Mouse (Mus musculus) left cerebral cortex, postnatal 10 days (tissue): ENCODE results near the gene Chrm5. TPM values are rescaled to one million over a fixed set of nuclear protein-coding genes. Genes with fewer than 3 reads are reported as not detected.
"Not testable (repeated sequence)": the region's sequence is repeated elsewhere in the genome, so short reads cannot be mapped to it uniquely, and the experiment has no call there.

Experiments used
- DNase-seq, 2 experiments: peaks; one replicate each; pipeline ENCODE4 v3.0.0; 2021 to 2022; ENCODE audit warnings: low spot score in 2 of 2, mixed read lengths in 1 of 2; ENCODE audit errors: extremely low spot score in 1 of 2
- intact Hi-C: fragments of 180-260 bp; cut with DNase I; formaldehyde crosslinking; loops from one replicate; pipeline ENCODE4 v1.15.1; 2025
- total RNA-seq, 2 experiments: library from RNA; stranded (reverse); gene quantifications; 2 replicates each; pipeline ENCODE4 v1.2.3; 2021

Chrm5 gene
- total RNA-seq, 2 experiments from 2014 or later = 1.8 to 3.1 TPM

DNA sequence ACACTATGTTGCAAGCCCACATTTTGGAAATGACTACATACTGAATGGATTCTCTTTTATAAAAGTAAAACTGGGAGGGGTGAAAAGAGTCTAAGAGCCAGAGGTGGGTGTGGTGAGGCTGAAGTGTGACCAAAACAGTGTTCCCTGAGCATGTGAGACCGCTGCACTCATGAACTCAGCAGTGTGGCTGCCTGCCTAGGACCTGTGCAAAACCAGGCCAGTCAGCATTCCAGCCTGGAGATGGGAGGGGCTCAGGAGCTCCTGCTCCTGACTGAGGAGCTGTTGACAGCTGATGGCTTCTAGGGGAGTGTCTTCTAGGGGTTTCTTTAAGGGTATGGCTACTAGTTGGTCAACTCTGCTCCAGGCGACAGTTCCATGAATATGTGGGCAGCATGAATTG is 4.3 kb upstream of the Chrm5 start:
- DNase-seq = no peak
- intact Hi-C loops = loop anchor here (10.0 kb wide), 1 partner anchor 220 kb away; the partner anchor contains the start of genes Gm21985, Nop10 and Slc12a6

DNA sequence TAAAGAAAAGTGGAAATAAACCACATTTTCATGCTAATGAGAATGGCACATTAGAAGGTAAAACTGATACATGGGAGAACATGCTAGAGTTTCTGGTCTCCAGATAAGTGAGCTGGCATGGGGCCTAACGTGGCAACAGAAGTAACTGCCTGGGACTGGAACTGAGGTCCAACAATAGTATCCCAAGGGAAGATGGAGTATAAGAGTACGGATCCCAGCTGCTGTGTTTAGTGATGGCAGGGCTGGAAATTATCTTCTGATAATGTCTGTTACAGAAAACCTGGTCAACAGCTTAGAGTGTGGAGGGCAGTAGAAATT is 2.7 kb upstream of the Chrm5 start:
- intact Hi-C loops = loop anchor here (2.0 to 10.0 kb wide), 2 partner anchors 104 to 218 kb away; partner anchors contain the start of genes Gm21985, Katnbl1, Nop10 and Slc12a6
- DNase-seq = no peak

DNA sequence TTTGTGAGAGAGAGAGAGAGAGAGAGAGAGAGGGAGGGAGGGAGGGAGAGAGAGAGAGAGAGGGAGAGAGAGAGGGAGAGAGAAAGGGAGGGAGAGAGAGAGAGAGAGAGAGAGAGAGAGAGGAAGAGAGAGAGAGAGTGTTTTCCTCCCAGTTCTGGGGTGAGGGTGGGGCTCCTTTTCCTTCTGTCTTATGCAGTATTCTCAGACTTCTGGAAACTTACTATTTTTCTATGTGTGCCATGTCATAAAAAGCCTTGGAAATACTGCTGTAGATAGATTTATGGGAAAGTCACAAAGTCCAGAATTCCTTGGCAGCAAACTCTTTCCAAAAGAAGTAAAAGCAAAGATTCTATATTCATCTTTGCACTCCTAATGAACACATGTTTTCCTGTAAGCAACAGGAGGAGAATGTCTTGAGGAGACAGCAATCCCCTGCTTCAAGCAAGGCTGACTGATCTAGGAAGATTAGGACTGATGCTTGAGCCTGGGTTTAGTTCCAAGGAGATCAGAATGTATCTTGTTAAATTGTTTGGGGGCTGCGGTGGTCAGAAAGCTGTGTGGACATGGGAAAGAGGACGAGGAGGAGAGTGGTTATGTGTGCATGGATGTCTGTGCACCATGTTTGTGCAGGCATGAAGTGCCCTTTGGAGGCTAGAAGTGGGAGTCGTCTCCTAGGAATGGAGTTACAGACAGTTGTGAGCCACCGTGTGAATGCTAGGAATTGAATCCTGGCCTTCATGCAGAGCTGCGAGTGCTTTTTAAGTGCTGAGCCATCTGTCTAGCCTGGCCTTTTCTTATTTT is 2.2 kb upstream of the Chrm5 start:
- no peak for DNase-seq
- intact Hi-C loops = loop anchor here (2.0 to 10.0 kb wide), 2 partner anchors 104 to 218 kb away; partner anchors contain the start of genes Gm21985, Katnbl1, Nop10 and Slc12a6

DNA sequence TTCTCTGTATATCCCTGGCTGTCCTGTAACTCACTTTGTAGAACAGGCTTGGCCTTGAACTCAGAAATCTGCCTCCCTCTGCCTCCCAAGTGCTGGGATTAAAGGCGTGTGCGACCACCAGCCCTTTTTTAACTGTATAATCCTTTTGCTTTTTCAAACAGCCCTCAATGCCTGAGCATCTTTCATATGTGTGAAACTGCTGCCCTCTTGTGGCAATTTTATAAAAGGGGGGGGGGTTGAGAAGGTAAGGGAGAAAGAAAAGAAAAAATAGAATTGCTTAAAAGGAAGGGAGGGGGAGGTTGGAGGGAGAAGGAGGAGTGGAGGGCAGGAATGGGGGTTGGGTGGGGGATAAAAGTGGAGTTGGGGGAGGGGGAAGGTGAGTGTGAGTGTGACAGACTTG is 995 bp upstream of the Chrm5 start:
- no peak for DNase-seq
- intact Hi-C loops = loop anchor here (10.0 kb wide), 1 partner anchor 217 kb away; the partner anchor contains the start of genes Gm21985, Nop10 and Slc12a6

DNA sequence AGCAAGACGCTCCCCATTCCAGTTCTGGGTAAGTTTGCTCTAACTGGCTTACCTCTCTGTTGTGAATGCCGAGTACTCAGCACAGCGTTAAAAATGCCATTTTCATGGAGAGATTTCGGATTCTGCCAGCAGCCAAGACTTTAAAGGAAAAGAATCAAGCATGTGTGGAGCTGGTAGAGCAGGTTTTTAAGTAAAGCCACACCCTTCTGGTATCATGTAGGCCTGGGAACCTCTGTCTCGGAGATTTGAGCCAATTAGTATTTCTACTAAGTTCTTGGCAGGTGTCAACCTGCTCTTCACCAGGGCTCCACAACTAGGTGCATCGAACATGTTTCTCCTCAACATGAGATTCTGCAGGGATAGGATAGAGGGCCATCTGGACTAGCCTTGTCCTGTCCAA is 4.0 kb downstream of the Chrm5 start:
- intact Hi-C loops = no loop called here
- no peak for DNase-seq

DNA sequence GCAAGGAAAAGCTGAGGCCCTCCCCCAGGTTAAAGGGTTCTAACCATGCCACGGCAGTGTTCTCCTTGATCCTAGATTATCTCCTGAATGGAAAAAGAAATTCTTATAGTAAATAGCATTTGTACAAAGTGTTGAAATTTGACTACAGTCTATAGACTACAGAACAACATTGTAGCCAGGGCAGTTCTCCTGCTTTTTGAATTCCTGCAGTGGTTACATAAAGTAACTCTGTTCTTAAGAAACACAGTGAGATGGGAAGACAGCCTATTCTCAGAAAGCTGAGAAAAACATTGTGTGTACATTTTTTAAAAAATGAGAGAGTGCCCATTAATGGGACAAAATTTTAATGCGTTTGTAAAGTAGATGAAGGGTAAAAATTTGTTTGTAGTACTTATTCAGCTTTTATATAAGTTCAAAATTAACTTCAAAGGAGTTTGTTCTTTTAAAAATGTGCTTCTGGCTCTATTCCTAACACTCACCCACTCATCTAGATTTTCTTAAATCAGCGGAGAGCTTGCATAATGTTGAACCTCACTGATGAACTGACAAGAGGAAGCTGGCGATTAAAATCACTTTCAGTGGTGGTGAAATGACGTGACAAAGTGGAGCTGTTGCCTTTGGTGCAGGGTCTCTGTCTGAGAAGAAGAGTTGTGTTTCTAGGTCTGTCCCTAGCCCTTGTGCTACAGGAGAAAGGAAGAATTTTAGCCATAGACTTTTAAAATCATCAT is 5.4 kb downstream of the Chrm5 start:
- no peak for DNase-seq
- intact Hi-C loops = no loop called here

DNA sequence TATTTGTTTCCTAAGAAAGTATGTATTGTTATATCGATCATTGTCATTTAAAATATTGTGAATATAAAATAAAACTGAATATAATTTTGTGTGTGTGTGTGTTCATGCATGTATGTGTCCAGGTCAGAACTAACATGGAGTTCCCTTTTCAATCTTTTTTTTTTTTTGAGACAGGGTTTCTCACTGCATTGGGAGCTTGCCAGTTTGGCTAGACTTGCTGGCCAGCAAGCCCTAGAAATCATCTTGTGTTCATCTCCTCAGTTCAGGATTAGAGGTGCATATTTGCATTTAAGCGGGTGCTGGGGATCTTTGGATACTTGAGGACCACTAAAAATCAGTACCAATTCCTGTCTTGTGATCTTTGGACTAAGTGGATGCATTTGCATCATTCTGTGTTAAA is 8.5 kb downstream of the Chrm5 start:
- DNase-seq = no peak
- intact Hi-C loops = no loop called here

DNA sequence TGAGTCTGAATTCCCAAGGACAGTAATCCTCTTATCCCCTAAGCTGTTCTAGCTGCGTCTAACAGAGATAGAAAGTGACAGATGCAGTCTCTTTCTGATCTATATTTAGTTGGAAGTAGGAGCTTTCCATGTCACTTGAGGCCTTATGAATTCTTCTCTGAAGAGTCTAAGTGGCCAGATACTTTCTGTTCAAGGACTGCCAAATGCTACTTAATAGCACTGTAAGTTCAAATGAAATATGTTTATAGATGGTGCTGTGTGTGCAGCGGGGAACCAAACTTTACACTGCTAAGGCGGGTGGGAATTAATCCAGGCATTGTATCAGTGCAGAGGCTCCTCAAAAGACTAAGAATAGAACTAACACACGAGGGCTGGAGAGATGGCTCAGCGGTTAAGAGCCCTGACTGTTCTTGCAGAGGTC is 9.6 kb downstream of the Chrm5 start:
- intact Hi-C loops = no loop called here
- no peak for DNase-seq

DNA sequence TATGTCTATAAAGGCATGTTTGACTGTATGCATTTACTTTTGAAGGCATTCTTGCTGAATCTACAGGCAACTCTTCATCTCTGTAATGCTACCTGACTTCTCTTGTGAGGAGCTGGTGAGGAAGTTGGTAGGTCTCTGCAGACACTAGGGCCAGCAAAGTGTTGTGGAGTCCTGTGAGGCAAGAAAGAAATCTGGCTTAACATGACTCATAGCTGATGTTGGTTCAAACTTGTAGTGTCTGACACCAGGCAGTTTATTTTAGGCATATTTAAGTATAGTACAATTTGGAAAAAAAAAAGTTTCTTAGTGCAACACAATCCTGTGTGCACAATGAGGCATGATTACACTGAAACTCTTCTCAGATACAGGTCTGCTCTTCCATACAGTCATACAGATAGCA is 11.0 kb downstream of the Chrm5 start:
- DNase-seq = no peak
- intact Hi-C loops = no loop called here

DNA sequence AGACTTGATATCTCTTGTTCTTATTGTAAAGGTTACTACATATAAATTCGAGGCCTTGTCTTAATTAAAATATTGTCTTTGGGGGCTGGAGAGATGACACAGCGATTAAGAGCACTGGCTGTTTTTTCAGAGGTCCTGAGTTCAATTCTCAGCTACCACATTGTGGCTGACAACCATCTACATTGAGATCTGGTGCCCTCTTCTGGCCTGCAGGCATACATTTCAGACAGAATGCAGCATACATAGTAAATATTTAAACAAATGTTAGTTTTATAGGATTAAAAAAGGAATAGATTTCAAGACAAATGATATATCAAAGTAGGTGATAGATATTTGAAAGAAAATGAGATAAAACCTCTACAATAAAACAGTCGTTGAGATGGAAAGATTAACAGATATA is 20.0 kb downstream of the Chrm5 start:
- DNase-seq = no peak
- intact Hi-C loops = no loop called here

DNA sequence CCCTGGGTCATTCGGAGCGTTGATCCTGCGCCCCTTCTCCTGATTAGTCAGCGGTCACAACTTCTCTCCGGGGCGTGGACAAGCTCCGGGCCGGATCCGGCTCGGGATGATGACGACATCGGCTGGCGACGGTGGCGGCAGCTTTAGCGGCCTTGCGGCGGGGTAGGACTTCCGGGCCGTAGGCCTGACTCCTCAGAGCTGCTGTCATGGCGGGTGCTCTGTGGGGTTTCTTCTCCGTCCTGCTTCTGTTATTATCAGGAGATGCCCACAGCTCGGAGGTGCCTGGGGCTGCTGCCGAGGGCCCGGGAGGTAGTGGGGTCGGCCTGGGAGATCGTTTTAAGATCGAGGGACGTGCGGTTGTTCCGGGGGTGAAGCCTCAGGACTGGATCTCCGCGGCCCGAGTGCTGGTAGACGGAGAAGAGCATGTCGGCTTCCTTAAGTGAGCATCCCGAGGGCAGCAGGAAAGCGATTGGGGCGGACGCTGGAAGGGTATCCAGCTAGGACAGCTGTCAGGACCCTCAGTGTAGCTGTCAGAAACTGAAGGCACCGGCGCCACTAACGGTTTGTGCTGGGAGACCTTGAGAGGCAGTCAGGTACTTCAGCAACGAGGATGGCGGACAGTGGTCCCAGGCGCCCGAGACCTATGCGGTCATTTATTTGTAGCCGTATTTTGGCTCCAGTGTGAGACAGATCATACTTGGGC is 25.6 kb downstream of the Chrm5 start, which contains the start of gene Emc7:
Gene Emc7, plus strand, starts transcription at position 136 of the 703 bp plus-strand sequence.
- intact Hi-C loops = loop anchor here (5.0 kb wide), 1 partner anchor 78 kb away; the partner anchor contains the start of gene Katnbl1
- DNase-seq = peak; percentile 93 to 99

DNA sequence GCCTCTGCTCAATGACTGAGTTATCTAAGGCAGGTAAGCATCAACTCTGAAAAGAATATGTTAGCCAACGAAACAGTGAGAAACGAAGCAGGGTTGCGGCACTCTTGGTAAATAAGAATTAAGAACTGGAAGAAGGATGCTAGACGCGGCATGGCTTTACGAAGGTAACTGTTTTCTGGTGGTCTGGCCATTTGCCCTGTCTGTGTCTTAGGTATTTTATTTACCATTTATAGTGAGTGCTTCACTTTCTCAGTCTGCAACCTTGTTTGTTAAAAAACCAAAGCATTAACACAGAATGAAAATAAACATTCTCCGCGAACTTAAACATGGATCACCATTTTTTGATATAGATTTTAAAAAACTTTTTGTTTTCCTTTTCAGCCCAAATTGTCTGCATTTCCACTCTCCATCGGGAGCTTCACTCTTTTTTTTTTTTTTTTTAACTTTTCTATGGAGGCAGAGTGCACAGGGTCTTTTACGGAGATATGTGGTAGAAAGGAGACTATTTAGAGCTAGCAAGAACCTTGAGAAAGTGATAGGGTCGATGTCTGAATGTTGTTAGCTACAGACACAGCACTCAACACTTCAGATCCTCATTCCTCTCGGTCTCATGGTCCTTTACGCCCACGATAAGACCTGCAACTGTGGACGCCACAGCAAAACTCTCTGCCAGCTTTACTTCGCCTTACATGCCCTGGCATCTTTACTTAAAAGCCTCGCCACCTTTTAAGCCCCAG is 26.3 kb downstream of the Chrm5 start:
- DNase-seq = no peak
- intact Hi-C loops = loop anchor here (5.0 kb wide), 1 partner anchor 77 kb away; the partner anchor contains the start of gene Katnbl1

DNA sequence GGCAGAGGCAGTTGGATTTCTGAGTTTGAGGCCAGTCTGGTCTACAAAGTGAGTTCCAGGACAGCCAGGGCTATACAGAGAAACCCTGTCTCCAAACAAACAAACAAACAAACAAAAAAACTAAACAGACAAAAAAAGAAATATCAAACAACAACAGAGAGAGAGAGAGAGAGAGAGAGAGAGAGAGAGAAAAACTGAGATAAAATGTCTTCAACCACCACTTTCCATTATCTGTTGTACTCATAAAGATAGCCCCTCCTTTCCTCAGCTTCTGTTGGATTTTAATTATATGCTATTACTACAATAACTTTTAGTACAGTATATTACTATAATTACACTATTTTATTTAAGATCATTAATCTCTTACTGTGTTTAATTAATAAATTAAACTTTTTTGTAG is 28.1 kb downstream of the Chrm5 start:
- not testable (repeated sequence) for DNase-seq
- intact Hi-C loops = loop anchor here (5.0 kb wide), 1 partner anchor 75 kb away; the partner anchor contains the start of gene Katnbl1

DNA sequence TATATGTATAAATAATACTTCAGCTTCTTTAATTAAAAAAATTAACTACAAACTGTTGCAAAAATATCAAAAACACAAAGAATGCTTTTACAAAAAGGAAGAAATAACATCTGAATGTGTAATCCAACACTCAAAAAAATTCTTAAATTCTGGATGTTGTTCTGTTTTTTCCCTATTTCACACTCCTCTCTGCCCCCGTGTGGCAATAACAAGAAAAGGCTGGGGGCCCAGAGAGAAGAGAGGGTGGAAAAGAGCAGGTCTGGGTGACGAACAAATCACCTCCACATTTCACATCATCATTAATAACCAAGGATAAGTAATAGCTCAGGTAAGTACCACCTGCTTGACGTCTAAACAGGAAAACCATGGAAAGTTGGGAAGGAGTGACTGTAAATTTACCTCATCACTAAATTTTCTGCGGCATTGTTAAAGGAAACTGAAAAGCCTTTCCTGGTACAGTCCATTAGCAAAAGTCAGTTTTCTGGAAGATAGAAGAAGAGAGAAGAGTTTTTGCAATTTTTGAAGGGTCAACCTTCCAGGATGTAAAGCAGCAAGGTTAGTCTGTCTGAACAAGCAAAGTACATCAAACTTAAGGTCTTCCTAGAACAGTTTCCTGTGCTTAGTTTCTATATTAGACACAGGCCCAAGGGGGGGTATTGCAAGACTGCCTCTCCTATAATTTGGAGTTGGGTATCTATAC is 30.8 kb downstream of the Chrm5 start:
- DNase-seq = no peak
- intact Hi-C loops = loop anchor here (5.0 kb wide), 1 partner anchor 72 kb away; the partner anchor contains the start of gene Katnbl1

DNA sequence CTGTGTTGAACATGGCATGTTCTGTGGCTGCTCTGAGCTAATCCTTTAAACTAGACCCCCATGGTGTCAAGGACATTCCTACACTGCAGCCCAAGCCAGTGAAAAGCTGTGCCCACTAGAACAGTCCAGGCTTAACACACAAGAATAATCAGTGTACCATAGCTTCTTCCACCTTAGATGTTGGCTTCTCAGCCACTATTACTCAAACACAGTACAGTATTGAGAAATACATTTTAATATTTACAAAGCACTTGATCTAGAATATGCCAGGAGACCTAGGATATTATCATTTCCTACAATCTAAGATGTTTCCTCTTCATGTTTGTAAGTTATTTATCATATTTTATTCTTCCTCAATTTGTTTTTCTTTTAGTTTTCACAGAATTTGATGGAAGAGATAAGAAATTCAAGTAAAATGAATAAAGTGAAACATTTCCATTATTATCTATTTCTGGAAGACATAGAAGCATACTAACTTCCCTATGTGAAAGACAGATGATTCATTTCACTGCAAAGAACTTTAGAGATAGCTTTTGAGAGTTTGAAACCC is 32.0 kb downstream of the Chrm5 start:
- intact Hi-C loops = no loop called here
- no peak for DNase-seq

DNA sequence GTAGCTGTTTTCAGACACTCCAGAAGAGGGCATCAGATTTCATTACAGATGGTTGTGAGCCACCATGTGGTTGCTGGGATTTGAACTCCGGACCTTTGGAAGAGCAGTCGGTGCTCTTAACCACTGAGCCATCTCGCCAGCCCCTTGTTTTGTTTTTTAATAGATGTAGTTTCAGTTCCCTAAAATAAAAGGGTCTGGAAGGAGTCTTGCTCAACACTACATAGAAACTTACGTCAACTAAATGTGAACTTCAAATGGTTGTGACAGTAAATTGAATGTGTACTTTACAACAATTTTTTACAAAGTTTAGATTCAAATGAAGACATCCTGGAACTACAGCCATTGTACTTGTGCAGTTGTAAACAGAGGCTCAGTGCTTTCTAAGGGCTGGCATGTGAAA is 32.5 kb downstream of the Chrm5 start:
- intact Hi-C loops, DNase-seq: not testable (repeated sequence)

DNA sequence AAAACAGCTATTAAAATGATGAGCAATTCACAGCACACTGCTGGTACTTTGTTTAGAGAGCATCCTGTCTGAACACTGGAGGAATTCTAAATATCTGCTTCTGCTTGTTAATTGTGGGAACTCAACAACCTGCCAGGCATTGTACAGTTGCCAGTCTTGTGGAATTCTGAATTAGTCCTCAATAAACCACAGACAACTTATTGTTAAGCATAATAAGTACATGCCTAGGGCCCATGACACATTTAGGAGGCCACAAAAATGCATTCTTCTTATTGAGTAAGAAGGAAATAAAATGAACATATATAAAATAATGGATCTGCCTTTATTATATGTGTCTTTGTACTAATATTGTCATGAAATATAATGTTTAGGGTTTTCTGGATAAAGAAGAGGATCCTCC is 35.1 kb downstream of the Chrm5 start:
- no peak for DNase-seq
- intact Hi-C loops = no loop called here

DNA sequence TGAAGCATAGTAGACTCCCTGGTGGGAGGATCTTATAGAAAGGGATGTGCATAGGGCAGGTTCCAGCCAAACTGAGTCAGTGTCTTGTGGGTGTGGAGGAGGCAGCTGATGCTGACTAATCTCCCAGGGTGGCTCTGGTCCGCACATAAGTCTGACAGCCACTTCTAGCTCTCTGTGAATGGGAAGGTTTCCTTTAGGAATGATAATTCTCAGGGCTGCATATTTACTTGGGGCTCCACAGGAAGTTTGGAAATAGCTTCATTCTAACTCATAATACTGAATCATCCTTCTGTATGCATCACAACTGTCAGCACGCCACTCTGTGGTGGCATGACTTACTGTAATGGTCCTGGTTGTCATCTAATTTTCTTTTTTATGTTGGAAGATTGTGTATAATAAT is 37.1 kb downstream of the Chrm5 start:
- intact Hi-C loops = no loop called here
- DNase-seq = no peak
